Mouse (Mus musculus) right cerebral cortex, adult 18-20 months (tissue): ENCODE measurements around the gene Slc36a2.

ENCODE experiments used
- DNase-seq: peaks from one replicate; pipeline ENCODE4 v3.0.0; 2022; ENCODE audit warnings: mixed read lengths

Slc36a2 gene

DNA sequence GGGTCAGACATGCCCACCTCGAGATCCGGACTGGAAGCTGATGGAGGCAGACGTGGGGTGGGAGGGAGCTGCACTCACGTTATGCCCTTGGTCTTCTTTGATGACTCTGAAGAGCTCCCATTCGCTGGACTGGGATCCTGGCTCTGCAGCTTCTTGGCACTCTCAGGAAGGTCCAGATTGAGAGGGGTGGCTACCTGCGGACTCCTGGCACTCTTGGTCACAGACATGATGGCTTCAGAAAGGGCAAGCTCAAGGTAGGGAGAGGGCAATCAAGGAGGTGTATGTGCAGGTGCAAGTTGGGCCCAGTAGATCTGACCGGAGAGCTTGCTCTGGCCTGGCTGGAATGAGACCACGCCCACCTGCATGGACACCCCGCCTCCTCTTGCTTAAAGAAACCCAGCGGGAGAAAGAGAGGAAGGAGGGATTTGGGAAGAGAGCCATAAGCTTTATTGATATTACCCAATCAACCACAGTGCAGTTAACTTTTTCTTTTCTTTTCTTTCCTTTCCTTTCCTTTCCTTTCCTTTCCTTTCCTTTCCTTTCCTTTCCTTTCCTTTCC is at the start of gene Slc36a2:
Gene Slc36a2, minus strand, starts transcription at position 345 of the 559 bp plus-strand sequence.
- no peak for DNase-seq

DNA sequence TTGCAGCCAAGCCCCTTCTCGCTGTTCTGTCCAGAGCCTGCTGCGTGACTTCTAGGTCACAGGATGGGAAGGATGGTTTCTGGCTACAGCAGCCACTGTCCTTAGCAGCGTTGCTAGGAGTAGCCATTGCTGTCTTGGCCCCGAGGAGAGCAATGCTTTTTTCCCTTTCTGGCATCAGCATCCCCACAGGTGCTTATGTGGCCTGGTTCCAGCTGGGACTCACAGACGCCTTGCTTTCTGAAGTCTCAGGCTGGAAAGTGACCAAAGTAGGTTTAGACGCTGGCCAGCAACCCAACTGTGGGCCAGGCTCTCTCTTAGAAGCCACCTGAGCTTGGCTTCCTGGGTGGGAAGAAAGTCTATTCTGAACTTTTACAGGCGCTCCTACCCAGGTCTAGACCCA is 49.4 kb upstream of the Slc36a2 start:
- no peak for DNase-seq

DNA sequence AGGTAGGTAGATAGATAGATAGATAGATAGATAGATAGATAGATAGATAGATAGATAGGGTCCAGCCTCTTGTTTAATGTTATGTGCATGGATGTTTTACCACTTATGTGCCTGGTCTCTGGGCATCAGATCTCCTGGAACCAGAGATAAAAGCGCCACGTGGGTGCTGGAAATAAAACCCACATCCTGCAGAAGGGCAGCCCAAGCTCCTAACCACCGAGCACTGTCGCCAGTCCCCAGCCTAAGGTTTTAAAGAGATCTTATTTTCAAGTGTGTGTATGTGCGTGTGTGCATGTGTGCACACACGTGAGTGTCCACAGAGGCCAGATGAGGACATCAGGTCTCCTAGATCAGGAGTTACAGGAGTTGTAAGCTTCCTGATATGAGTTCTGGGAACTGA is 46.2 kb upstream of the Slc36a2 start:
- no peak for DNase-seq

DNA sequence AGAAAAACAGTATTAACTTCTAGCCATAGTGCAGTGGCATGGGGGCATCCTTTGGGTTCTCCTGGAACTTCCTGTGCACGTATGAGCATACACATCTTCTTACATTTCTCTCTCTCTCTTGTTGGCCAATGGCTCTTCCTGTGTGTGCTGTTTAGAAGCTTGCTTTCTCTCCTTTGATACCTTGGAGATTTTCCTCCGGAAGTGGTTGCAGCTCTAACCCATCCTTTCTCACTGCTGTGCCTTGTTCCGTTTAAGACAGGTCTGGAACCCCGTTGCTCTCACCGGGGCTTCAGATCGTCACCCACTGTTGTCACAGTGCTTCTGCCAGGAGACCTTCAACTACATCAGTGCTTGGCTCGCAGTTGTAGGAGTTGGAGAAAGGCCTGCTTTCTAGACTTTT is 36.4 kb upstream of the Slc36a2 start:
- DNase-seq: no peak

DNA sequence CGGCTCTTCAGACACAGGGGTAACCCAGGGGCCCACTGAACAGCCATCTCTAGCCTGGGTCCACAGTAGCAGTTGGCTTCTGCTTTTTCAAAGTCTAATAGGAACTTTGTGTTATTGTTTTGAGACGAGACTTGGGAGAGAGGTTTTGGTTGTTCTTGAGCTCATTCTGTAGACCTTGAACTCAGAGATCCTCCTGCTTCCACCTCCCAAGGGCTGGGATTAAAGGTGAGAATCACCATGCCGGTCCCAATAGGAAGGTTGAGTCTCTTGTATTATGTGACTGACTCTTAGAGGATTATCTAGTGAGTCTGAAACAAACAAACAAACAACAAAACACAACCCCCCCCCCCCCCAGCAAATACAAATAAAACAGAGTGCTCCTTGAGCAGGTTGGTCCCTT is 33.6 kb upstream of the Slc36a2 start:
- no peak for DNase-seq

DNA sequence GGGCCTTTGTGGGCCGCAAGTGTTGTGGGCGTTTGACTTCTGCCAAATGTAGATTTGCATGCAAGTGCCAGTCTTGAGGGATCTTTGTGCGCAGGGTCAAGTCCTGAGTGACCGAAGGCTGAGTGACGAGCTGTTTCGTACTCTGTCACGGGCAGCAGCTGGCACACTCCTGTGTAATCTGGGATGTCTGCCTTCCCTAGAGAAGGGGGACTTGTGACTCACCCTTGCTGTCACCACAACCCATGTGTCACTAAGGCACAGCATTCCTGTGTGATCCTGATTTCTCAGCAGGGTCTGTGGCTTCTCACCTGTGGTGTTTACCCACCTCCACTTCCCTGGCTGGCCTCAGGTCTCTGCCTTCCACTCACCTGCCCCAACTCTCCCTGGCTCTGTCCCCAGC is 33.0 kb upstream of the Slc36a2 start:
- no peak for DNase-seq

DNA sequence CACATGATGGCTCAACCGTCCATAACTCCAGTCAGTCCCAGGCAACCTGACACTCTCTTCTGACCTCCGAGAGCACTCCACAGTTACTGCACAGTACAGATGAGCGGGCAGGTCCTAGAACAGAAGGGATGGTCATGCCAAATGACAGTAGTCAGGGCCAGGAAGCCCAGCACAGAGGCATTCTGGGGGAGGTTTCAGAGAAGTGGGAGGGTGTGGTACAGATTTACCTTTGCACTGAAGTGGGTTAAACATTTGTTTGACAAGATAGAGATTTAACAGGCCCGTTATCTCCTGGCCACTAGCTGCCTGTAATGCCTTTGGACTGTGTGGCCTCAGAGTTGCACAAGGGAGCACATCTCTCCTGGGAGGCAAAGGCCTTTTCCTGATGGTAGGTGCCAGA is 32.5 kb upstream of the Slc36a2 start:
- DNase-seq: no peak

DNA sequence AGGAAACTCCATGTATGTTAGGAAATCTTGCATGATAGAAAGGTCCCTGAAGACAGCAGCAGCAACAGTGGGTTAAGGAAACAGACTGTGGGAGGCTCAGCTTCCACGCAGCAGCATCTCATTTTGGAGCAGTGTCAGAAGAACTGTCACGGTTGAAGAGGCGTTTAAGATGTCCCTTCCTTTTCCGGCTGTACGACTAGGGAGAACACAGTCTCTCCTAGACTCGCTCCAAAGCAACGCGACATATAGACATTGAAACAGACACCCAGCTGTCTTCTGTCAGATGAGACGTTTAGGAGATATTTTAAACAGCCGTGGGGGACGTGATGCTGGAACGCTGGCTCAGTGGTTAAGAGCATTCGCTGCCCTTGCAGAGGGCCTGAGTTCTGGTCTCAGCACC is 32.0 kb upstream of the Slc36a2 start:
- peak; percentile 74 for DNase-seq

DNA sequence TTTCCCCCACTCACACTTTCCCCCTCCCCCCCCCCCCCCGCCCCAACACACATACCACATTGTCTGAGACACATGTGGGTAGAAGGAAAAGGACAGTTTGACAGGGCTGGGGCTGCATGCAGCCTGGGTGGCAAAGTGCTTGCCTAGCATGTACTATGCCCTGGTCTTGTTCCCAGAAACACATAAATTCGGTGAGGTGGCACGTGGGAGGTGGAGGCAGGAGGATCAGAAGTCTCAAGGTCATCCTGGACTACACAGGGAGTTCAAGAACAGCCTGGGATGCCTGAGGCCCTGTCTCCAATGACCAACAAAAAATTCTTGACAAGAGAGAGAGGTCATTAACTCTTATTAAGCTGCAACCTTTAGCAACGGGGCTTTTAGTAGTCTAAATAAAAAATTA is 31.2 kb upstream of the Slc36a2 start:
- DNase-seq: no peak

DNA sequence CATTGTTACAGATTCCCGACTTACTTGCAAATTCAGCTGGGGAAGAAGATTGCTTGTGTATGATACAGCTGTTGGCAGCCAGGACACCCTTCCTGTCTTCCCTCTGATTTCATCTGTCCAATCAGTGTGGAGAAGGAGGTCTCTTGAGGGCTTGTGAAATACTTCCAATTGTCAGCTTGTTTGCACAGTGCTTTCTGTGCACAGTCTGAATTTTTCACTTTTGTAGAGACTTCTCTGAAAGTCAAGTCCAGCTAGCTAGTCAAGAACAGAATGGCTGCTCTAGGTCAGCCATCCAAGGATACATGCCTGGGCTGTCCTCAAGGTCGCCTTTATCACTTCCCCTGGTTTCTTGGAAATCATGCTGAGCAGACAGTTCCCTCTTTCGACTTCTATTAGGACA is 30.1 kb upstream of the Slc36a2 start:
- no peak for DNase-seq

DNA sequence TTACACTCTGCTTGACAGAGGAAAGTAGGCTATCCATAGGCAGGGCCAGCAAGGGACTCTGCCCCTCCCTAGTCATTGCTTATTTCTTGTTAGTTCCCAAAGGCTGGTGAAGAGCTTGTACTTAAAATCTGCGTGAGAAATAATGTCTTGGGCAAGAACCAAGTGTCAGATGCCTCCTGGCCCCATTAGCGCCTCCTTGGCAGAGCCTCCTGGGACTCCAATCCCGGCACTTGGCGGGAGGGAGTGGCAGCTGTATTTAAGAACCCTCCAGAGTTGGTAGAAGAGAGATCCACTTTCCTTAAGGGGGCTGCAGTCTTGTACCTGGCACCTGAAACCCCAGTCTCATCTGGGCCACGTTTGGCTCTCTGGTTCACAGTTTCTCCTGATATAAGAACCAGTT is 29.3 kb upstream of the Slc36a2 start:
- DNase-seq: no peak

DNA sequence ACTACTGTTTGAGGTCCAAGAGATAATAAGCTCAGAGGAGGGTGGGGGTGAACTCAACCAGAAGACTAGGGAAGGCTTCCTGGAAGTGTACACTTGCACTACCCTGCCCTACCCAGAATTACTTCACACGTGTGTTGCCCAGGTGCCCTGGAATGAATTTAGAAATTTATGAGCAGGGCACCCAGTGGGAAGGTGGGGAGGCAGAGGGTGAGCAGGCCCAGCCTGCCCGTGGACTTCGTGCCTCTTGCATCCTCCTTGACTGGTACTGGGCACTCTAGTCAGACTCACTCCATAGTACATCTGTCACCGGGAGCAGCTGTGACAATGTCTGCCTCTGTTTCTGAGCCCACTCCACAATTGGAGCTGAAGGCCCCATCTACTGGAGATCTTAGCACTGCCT is 28.6 kb upstream of the Slc36a2 start:
- no peak for DNase-seq

DNA sequence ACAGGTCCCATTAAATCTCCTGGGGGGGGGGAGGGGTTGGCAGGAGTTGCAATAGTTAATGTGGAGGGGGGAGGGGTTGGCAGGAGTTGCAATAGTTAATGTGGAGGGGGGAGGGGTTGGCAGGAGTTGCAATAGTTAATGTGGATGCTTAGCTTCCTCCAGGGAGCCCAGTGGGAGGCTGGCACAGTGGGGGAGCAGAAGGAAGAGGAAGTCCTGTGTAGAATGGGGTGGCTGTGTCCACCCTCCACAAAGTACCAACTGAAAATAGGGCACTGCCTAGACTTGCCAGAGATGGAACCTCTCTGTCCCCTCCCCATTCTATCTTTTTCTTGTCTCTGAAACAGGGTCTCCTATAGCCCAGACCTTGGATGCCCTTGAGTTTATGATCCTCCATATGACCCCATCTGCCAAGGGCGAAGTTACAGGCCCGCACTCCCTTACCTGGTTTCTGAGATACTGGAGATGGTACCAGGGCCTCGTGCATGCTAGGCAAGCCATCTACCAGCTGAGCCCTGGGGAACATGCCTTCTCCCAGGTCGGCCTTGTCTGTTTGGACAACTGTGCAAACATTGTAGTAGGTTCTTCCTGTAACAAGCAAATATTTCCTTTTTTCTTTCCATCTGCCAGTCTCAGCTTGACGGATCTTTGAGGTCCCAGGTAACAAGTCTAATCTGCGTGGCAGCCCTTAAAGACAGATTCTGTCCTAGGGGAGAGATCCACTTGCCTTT is 24.9 kb upstream of the Slc36a2 start:
- no peak for DNase-seq

DNA sequence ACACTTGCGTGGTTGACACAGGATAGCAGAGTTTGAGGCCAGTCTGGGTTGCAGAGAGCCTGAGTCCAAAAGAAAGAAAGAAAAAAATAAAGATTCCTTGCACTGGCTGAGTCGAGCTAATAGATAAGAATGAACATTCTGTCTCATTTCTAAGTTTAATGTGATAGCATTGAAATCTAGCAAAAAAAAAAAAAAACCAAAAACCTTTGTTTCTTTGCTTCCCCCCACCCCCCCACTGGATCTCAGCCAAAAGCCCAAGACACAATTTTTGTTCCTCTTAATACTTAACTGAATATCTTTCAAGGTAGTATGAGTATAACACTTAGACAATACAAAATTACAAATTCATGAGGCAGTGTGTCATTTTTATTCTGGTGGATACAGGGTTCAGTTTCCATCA is 24.2 kb upstream of the Slc36a2 start:
- no peak for DNase-seq

DNA sequence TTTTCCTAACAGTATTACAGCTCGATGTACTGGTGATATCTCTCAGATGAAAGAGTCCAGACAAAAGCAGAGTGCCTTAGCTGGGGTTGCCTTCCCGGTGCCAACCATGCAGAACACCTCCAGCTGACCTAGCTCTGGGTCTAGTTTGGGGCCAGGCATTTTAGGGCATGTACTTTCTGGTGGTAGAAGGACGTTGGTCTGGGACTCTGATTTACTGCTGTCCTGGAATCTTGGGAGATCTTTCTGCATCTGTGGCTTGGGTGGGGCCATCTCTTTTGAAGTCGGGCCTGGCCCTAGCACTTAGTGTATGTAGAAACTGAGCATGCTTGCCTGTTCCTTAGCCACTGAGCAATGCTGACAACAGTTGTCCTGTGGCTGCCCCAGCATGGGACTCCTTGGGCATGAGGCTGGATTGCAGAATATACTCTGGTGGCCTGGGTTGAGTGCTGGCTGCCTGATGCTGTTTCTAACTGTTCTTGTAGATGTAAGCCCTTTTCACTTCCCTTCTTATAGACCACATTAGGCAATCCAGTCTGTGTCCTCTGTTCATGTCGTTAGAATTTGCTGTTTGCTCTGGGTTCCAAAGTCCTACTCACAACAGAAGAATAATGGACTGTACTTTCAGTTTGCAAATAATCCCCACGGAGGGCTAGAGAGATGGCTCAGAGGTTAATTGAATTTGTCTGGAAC is 23.3 kb upstream of the Slc36a2 start:
- DNase-seq: no peak

DNA sequence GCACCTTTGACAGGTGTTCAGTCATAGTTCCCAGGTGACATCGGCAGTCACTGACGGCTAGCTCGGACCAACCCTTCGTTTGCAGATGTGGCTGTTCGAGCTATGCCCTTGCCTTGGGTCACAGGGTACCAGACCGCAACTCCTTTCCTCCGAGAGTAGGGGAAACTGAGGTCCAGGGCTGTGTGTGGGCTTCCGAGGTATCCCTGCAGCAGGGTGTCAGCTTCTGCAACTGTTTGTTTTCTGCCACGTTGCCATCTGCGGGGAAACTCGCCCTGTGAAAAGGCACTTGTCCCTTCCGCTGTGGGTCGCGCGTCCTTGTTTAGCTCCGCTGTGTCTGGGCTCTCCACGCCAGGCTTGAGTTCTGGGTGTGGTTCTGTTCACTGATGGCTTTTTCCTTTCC is 19.7 kb upstream of the Slc36a2 start:
- no peak for DNase-seq

DNA sequence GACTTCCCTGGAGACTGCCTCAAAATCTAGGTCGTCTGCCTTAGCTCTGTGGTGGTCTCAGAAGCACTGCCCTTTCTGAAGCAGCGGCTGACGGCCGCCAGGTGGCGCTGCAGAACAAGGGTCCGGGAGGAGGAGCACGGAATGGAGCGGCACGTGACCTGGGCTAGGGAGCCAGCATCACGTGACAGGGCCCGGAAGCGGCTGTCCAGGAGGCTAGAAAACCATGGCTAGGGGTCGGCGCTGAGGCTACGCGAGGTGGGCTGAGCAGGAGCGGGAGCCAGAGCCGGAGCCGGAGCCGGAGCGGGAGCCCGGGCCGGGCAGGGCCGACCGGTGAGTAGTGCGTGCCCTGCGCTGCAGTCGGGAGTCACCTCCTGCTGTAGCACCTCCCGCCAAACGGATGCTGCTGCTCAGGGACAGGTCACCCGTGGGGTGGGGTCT is 19.3 kb upstream of the Slc36a2 start, which contains the start of gene Slc36a1:
Gene Slc36a1, plus strand, starts transcription at position 192 of the 438 bp plus-strand sequence.
- peak; percentile 95 for DNase-seq

DNA sequence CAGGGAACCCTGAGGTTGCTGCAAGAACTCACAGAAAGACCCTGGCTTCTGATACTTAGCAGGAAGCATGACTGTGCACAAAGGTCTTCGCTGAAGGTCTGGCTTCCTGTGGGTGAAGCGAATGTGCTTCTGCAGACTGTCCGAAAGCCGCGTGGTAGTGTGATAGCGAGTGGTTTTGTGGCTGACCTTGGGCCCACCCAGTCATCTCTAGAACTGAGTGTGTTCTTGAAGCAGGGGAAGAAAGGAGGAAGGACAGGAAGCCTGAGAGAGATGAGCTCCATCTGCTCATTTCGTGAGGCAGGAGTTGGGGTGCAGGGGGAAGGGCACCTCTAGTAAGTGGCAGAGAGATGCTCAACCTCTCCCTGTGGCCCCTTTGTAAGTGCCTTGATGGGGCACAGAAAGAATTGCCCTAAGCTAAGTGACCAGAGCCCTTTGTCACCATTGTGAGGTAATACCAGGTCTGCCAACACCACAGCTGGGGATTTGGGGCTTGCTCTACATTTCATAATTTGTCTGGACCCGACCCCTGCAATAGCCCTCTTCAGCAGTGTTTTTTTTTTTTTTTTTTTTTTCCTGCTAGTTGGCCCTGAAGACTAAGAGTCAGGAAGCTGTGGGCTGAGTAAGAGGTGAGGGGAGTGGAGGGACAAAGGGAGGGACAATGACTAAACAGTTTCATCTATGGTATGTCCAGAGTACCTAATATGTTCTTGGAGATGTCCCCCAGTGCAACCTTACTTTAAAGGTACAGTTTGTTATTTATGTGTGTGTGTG is 13.0 kb upstream of the Slc36a2 start:
- DNase-seq: no peak

DNA sequence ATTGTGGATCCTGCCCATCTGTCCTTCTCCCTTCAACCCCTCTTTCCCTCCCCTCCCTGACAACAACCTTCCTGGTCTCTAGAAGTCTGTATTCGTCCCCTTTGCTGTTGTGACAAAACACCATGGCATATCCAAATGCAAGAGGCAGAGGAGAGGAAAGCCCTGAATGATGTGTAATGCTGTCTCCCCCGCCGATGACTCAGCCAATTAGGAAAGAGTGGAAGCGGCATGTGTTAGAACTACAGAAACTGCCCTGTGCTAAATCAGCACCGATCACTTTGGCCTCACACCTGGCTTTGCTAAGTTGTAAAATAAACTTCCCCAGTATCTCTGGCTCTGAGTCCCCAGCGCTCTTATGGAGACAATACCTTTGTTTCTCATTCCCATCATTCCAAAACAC is 12.2 kb upstream of the Slc36a2 start:
- DNase-seq: no peak

DNA sequence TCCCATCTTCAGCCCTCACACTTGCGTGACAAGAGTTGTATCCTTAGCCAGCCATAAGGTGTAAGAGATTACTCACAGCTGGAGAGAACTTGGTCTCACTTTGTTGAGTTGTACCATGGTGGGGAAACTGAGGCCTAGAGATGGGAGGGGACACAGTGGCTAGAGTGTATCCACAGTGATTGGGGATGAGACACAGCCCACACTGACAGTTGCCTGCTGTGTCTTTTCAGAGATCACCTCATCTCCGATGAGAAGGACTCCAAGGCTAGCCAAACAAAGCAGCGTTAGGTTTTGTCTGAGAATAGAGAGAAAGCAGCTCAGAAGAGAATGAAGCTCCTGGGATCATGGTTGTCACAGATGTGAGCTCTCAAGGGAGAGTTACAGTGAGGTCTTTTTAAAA is 5.3 kb upstream of the Slc36a2 start:
- DNase-seq: no peak

DNA sequence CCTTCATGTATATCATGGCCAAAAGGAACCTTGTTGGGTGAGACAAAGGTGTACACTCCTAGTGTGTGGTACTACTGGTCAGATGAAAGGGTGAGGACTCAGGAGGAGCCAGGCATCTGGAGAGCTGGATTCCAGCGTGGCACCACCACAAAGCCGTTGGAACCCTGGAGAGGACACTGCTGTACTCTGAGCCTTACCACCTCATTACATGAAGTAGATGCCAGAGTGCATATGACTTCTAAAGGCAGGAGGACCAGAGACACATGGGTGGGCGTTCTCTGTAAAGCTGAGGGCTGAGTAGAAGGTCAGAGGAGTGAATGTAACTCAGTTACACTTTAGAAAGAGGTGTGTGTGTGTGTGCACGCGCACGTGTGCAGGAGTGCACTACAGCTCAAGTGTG is 2.9 kb upstream of the Slc36a2 start:
- no peak for DNase-seq

DNA sequence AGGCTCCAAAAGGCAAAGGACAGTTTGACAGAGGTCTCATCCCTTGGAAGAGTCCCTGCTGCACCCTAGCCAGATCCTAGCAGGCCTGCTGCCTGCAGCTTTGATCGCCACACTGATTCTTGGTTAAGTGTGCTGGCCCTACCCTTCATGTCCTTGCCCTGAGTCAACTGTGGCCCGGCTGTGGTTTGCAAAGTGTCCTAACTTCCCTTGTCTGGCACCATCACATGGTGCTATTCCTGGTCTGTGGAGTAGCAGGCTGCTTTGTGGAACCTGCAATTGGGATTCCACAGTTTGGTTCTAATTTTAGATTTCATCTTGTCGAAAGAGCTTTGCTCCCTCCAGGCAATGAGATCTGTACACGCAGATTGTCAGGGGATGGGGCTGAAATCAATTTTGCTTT is 2.4 kb upstream of the Slc36a2 start:
- no peak for DNase-seq

DNA sequence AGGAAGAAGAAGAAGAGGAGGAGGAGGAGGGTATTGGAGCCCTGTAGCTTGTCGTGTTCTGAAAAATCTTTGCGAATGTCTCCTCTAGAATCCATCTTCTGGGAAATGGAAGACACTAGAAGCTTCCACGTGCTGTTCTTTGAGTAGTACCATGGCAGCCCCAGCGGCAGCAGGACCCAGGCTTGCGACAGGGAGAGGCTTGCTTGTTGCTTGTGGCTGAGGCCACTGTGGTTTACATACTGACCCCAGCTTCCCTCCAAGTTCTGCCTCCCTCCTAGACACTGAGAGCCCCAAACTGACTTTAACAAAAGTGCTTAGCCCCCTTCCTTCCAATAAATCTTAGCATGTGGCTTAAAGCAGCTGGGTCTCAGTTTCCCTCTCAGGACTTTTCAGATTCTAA is 631 bp downstream of the Slc36a2 start:
- no peak for DNase-seq

DNA sequence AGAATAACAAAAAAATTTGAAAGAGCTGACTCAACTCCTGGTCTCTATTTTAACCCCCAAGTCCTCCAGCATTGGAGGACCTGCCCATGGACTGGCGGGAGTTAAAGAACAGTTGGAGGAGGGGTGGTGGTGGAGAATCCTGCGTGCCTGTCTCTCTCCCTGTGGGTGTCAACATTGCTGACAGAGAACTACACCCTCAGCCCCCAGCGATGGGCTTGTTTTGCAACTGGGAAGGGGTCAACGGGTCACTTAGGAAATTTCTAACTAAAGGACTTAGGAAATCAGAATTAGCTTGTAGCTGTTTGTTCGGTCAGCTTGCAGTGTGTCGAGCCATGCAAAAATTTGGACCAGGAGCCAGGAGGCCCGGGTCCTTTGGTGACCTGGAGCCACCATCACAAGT is 1.8 kb downstream of the Slc36a2 start:
- DNase-seq: no peak
